Mouse (Mus musculus) stomach, postnatal 0 days (tissue): ENCODE measurements around the gene Dazap1. TPM values are rescaled to one million over a fixed set of nuclear protein-coding genes. Genes with fewer than 3 reads are reported as not detected.

Experiments used
- ATAC-seq: fragments of 200-750 bp; cut with Nextera tagmentation; 2 replicates; pipeline ENCODE4 v1.8.0; 2017; ENCODE audit not compliant: low FRiP score, low TSS enrichment
- DNase-seq: peaks from one replicate; pipeline ENCODE4 v3.0.0-alpha.2; 2016; ENCODE audit warnings: low spot score
- H3K27ac ChIP-seq: fragments of 300-500 bp; sonication (generic); replicated peaks from 2 replicates; pipeline ENCODE4 v1.5.1; 2014; ENCODE audit warnings: mild to moderate bottlenecking, control low read depth
- H3K27me3 ChIP-seq: fragments of 300-500 bp; sonication (generic); 2 replicates; pipeline ENCODE4 v1.6.1; 2014; ENCODE audit warnings: low read length; ENCODE audit not compliant: control insufficient read depth, insufficient read depth
- H3K36me3 ChIP-seq: fragments of 300-500 bp; sonication (generic); 2 replicates; pipeline ENCODE4 v1.6.1; 2014; ENCODE audit warnings: low read length, mixed read lengths; ENCODE audit not compliant: control insufficient read depth, insufficient read depth
- H3K4me1 ChIP-seq: fragments of 300-500 bp; sonication (generic); replicated peaks from 2 replicates; pipeline ENCODE4 v1.6.1; 2014; ENCODE audit warnings: antibody characterized with exemption; ENCODE audit not compliant: control insufficient read depth, insufficient read depth
- H3K4me2 ChIP-seq: fragments of 300-500 bp; sonication (generic); replicated peaks from 2 replicates; pipeline ENCODE4 v1.6.1; 2014; ENCODE audit warnings: low read depth, mild to moderate bottlenecking, control low read depth, moderate library complexity
- H3K4me3 ChIP-seq: fragments of 300-500 bp; sonication (generic); 2 replicates; pipeline ENCODE4 v1.5.1; 2014; ENCODE audit warnings: low read depth, low read length, control low read depth
- H3K9ac ChIP-seq: fragments of 300-500 bp; sonication (generic); 2 replicates; pipeline ENCODE4 v1.6.1; 2014; ENCODE audit warnings: mild to moderate bottlenecking, low read length, control low read depth, mixed read lengths
- H3K9me3 ChIP-seq: fragments of 300-500 bp; sonication (generic); 2 replicates; pipeline ENCODE4 v1.6.1; 2016; ENCODE audit warnings: low read length; ENCODE audit not compliant: control insufficient read depth
- CTCF ChIP-seq: IDR thresholded peaks from 2 replicates; pipeline ENCODE4 v1.5.1; 2016; ENCODE audit warnings: antibody characterized with exemption, low read depth, mild to moderate bottlenecking, moderate library complexity
- EP300 ChIP-seq: optimal IDR thresholded peaks from 2 replicates; pipeline ENCODE3; 2016; ENCODE audit warnings: antibody characterized with exemption
- WGBS: fragments of 180-500 bp; shearing (Covaris S2); extraction: QIAGEN DNeasy Blood & Tissue Kit; methylation state at CpG from one replicate; pipeline ENCODE4 v1.1.7; 2014; 5-methylcytosine and 5-hydroxymethylcytosine counted together
- polyA plus RNA-seq: library from polyadenylated mRNA; unstranded; fragments of >200 nt; fragmentation: Nextera tagmentation; extraction: Ambion mirVana; gene quantifications from 2 replicates; pipeline ENCODE4 v1.2.1, GENCODE M21; 2015

Gene Dazap1
- polyA plus RNA-seq, 1 experiment from 2014 or later: 27.4 TPM

- no peaks in the 10 kb centered on the region for H3K27me3 ChIP-seq
- DNase-seq (no peak), ATAC-seq (no peak)
- H3K4me3 ChIP-seq: no peak overlapping the region
- H3K27ac ChIP-seq: no peak overlapping the region
- H3K4me2 ChIP-seq: no peak overlapping the region
- H3K9me3 ChIP-seq: no peaks in the 10 kb centered on the region
- TF ChIP-seq CTCF (no peak), EP300 (no peak)
- peaks cover 8% of the 10 kb centered on the region; the same call in 1 of the 2 replicates for H3K36me3 ChIP-seq
- WGBS: 94% methylated on average over 14 of the region's 21 CpGs
- peak overlapping the region; percentile 59; the same call in 1 of the 2 replicates for H3K9ac ChIP-seq
- H3K4me1 ChIP-seq: peaks cover 8% of the 10 kb centered on the region; the same call in 1 of the 2 replicates
Measured at GRCm38 (mm10) chr10:80321670-80322581, 60.6 kb downstream of the Dazap1 start.

GRCm38 (mm10) chr10:80322811-80323211 is 61.5 kb downstream of the Dazap1 start:
- 4% methylated on average over 28 of the region's 28 CpGs for WGBS
- TF ChIP-seq CTCF (peak; percentile 27), EP300 (no peak)
- H3K27me3 ChIP-seq: no peaks in the 10 kb centered on the region
- peaks cover 8% of the 10 kb centered on the region; the same call in 1 of the 2 replicates for H3K4me1 ChIP-seq
- no peaks in the 10 kb centered on the region for H3K9me3 ChIP-seq
- DNase-seq (no peak), ATAC-seq (no peak)
- peak overlapping the region; percentile 56 for H3K4me3 ChIP-seq
- H3K27ac ChIP-seq: no peak overlapping the region
- H3K9ac ChIP-seq: peak overlapping the region; percentile 59
- peaks cover 6% of the 10 kb centered on the region; the same call in 1 of the 2 replicates for H3K36me3 ChIP-seq
- H3K4me2 ChIP-seq: peak overlapping the region; percentile 97

GRCm38 (mm10) chr10:80323261-80324119 is 62.2 kb downstream of the Dazap1 start:
- H3K9ac ChIP-seq: peak overlapping the region; percentile 59
- H3K4me2 ChIP-seq: peak overlapping the region; percentile 97
- TF ChIP-seq CTCF: no peak
- TF ChIP-seq EP300: no peak
- H3K4me3 ChIP-seq: peak overlapping the region; percentile 56
- H3K9me3 ChIP-seq: no peaks in the 10 kb centered on the region
- DNase-seq (peak; percentile 82), ATAC-seq (peak; percentile 45)
- peaks cover 6% of the 10 kb centered on the region; the same call in 1 of the 2 replicates for H3K36me3 ChIP-seq
- peaks cover 8% of the 10 kb centered on the region; the same call in 1 of the 2 replicates for H3K4me1 ChIP-seq
- 3% methylated on average over 26 of the region's 46 CpGs for WGBS
- no peaks in the 10 kb centered on the region for H3K27me3 ChIP-seq
- peak overlapping the region; percentile 18; the same call in 1 of the 2 replicates for H3K27ac ChIP-seq

GRCm38 (mm10) chr10:80324120-80325037 is 63.1 kb downstream of the Dazap1 start:
- peak overlapping the region; percentile 97; the same call in 1 of the 2 replicates for H3K4me2 ChIP-seq
- H3K9me3 ChIP-seq: no peaks in the 10 kb centered on the region
- H3K27me3 ChIP-seq: no peaks in the 10 kb centered on the region
- no peak overlapping the region for H3K27ac ChIP-seq
- peaks cover 10% of the 10 kb centered on the region; the same call in 1 of the 2 replicates for H3K4me1 ChIP-seq
- H3K4me3 ChIP-seq: no peak overlapping the region
- no peak for ATAC-seq
- TF ChIP-seq EP300 (no peak), CTCF (no peak)
- 78% methylated on average over 17 of the region's 17 CpGs for WGBS
- no peak for DNase-seq
- H3K36me3 ChIP-seq: no peaks in the 10 kb centered on the region
- H3K9ac ChIP-seq: no peak overlapping the region

- ATAC-seq (no peak), DNase-seq (no peak)
- Histone ChIP-seq H3K9ac (no peak overlapping the region), H3K27ac (no peak overlapping the region), H3K9me3 (no peaks in the 10 kb centered on the region), H3K4me3 (no peak overlapping the region), H3K4me2 (no peak overlapping the region), H3K36me3 (no peaks in the 10 kb centered on the region), H3K27me3 (no peaks in the 10 kb centered on the region), H3K4me1 (peaks cover 8% of the 10 kb centered on the region; the same call in 1 of the 2 replicates)
- TF ChIP-seq CTCF (no peak), EP300 (no peak)
- WGBS: 76% methylated on average over 21 of the region's 21 CpGs
Measured at GRCm38 (mm10) chr10:80325045-80325444, 63.8 kb downstream of the Dazap1 start.
